Mouse (Mus musculus) adrenal gland, postnatal 36 days (tissue): Measurements from ENCODE around the gene Gadl1. TPM values are rescaled to one million over a fixed set of nuclear protein-coding genes. Genes with fewer than 3 reads are reported as not detected.

Source experiments
- DNase-seq, 2 experiments: peaks; one replicate each; pipeline ENCODE4 v3.0.0; 2021; ENCODE audit warnings: mixed read lengths in 1 of 2
- total RNA-seq, 2 experiments: library from RNA; stranded (reverse); gene quantifications; 2 replicates each; pipeline ENCODE4 v1.2.3; 2021

Gadl1 gene
- total RNA-seq, 2 experiments from 2014 or later: 0.10 to 0.30 TPM

DNA sequence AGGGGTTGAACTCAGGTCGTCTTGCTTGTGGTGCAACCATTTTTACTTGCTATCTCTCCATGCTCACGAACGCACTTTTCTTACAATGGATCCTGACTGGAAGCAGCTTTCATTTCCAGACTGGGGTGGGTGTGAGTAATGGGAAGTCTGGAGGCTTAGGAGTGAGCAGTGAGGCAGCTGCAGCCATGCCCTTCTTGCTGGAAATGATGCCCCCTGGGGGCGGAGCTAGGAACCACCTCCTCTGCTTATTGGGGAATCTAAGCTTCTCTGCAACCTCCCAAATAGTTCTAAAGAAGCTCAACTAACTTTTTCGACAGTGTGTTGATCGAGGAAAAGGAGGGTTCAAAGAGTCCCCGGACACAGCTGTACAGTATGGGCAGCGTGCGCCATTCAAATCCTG, 179.7 kb downstream of the Gadl1 start:
- DNase-seq: peak; percentile 19 to 28

DNA sequence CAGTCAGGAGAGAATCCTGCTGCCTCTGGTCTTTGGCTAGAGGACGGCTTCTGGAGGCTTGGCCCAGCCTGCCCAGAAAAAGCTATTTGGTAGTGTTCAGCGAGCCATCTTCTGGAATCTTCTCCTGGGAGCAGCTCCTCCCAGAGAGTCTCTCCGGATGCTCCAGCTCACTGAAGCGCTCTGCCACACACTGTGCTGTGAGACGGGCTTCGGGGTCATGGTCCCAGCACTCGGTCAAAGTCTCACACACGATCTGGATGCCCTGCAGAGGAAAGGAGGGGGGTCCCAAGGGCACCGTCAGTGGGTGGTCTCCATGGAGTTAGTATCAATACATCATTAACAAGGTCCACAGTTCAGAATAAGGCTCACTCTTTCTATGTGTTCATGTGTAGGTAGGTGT, 181.0 kb downstream of the Gadl1 start:
- no peak for DNase-seq

DNA sequence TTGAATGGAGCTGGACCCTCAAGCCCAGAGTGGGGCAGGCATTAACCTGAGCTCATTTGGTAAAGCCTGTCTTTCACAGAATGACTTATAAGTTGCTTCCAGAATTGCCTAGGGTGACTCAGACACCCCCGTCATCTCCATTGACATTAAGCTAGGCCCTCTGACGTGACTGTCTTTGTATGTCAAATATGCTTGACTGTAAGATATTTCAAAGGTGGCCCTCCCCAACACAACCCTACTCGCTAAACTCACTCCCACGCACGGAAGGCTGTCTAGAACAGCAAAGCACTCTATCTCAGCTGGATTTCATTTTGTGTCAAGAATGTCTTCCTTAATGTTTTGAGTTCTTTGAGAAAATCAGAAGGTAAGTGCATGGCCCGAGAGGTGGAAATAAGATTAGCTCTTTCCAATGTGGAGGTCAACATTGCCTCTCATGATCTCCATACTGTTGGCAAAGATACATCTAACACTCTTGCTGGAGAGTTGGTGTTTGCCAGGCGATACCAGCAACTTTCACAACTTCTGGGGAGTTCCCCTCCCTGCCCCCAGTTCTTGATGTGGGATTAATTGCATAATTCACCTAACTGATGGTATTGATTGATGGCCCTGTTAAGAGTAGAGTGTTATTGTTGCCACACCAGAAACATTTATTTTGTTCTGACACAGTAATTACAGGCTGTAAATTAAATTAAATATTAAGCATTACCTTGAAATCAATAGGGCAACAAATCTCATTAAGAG, 182.0 kb downstream of the Gadl1 start:
- DNase-seq: no peak

DNA sequence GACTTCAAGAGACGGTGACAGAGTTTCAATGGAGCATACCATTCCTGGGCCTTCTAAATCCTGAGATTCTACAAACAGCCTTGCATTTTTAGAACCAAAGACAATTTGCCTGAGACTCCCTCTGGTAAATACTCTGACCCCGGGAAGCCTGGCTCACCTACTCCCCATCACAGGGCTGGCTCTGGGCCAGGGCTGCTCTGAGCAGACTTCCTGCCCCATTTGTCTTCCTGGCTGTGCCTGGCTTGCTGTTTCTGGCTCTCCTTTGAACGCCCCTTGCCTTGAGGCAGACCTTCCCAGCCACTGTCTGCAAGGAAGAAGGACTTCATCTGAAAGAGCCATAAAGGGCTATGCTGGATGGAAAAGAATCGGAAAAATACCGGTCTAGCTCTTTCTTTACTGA, 182.7 kb downstream of the Gadl1 start:
- peak; percentile 83 to 88 for DNase-seq

DNA sequence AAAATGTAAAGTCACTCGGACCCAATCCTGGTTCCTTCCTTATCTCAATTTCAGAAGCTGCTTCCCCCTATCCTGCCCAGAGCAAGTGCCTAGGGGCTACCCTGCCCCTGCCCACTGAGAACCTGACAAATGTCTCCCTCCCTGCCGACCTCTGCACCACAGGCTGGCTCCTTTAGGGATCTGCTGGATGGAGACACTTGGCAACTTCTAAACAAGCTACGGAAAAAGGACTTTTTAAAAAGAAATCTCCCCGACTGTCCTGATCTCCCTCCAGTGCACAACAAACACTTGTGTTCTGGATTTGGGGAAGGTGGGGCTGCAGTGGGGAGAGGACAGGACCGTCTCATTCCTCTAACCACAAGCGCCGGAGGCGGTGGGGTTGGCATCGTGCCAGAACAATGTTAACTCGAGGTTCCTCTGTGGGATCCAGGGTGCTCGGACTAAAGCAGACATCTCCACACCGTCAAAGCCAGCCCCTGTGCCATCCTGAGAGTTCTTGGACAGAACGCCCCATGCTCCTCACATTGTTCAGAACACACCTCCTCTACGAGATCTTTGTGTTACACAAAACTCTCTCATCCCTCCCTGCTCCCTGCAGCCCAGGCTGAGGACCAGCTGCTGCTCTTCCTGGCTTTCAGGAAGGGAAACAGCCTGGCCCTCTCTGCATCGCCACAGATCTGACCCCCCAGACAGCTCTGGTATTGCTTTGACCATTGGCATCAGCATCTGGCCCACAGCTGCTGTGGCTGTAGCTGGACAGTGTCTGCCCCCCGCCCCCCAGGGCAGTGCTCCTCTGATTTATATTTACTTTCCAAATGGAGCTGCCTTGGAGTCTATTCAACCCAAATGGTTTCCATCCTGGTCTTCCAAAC, 189.7 kb downstream of the Gadl1 start:
- DNase-seq: peak; percentile 38 to 66

DNA sequence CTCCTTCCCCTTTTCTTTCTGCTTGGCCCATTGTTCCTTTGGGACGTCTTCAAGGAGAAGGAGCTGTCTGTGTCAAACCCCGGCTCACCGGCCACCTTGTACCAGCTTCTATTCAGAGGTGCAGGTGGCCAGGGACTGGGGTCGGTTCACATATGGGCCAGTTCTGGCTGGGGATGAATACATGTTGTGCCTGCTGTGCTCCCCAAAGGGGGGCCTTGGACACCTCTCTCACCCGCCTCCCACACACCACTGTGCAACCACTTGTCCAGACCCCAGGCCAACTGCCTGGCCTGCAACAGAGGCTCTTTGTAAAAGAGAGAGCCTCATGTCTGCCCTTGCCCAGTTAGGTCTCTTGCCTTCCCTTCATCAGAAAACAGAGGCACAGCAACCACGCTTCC, 190.3 kb downstream of the Gadl1 start:
- no peak for DNase-seq

DNA sequence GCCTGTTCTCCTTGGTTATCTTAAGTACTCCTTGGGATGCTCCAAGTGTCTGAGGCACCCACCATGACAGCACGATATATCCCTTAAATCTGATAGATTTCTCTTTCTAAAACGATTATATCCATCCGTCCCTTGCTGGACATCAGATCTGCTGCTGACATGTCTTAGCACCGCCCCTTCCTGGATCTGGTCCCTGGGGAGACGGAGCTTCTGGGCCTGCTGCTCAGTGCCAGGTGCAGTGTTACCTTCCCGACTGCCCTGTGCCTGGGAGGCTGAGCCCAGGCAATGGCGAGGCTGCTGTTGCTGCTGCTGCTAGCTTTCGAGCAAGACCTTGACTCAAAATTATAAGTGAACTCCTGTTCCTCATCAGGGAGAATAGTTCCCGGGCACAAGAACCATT, 190.8 kb downstream of the Gadl1 start:
- peak in 1 of 2 experiments; percentile 21 for DNase-seq

DNA sequence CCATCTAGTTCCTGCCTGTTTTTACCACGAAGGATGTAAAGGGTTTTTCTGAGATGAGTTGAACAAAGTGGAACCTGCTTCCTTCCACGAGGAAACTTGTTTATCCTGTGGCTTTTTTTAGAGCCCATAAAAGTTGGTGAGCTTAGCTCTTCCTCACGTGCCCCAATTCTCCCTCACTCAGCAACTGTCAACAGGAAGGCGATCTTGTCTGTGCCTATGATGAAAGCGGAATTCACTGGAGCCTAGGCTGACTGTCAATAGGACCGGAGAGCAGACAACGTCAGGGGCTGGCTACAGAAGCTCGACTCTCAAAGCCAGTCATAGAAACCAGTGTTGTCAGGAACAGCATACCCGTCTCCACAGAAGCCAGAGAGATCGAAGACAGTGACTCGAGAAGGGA, 192.6 kb downstream of the Gadl1 start:
- no peak for DNase-seq

DNA sequence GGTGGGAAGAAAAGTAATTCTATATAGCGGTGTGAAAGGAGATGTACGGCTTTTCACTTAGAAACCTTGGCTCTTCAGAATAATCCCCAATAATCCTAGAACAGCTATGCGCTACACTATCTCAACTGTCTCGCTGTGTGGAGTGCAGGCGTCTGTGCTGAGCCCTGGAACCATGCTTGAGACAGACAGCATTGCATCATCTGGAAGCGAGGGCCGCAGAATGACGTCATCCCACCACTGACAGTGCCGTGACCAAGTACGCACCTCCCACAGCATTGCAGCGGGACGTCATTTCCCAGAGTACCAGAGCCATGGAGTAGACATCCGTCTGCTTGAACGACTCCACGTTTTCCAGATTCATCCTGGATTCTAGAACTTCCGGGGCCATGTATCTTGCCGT, 195.5 kb downstream of the Gadl1 start:
- no peak for DNase-seq

DNA sequence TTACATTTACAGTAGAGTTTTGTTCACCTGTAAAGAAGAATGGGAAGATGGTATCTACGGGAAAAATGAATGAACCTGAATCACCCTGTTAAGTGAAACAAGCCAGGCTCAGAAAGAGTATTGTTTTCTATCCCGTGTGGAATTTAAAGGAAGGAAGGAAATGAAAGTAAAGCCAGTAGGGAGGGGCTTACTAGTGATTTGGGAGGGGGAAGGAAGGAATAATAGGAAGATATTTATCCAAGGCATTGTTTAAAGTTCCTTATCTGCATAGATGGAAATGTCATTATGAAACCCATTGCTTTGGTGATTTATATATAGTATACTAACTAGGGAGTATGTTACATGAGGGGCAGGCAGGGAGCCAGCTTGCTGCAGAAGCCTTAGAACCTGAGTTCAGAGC, 199.5 kb downstream of the Gadl1 start:
- DNase-seq: no peak

DNA sequence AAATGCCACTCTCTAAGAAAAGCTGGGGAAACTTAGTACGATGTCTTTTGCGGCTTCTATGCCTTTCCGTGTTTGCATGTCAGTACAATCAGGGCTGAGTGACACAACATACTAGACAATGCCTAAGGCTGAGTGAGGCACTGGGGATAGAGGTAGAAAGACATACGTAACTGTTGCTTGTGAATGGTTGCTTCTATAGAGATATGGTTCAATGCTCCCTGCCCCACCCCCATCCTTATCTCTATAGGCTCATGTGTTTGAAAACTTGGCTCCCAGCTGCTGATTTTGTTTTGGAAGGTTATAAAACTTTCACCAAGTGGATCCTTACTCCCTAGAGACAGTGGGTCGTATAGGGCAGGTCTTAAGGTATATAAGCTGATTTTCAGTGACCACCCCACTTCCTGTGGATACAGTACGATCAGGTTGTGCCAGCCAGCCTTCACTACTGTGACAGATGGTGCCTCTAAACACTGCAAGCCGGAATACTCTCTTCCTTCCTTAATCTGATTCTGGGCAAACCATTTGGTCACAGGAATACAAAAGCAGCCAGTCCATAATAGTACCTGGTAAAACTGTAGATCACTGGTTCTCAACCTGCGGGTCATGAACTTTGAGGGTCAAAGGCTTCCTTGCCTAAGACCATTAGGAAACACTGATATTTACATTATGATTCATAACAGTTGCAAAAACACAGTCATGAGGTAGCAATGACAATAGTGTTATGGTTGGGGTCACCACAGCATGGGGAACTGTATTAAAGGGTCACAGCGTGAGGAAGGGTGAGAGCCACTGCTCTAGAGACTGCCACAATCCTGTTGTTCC, 202.1 kb downstream of the Gadl1 start:
- no peak for DNase-seq

DNA sequence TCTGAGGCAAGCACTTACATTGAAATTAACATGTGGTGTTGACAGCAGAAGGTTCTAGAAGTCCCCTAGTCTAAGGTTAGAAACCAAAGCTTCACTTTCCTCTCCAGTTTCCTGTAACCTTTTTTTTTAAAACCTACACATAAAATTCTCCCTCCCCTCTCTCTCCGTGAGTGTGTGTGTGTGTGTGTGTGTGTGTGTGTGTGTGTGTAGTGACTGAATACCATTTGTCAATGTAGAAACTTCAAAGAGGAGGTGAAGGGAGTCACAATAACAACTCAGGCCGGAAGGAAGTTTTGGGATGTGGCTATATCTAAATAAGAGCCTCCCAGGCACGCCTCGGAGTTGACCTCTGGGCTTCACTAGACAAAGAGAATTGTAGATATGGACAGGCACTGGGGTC, 205.1 kb downstream of the Gadl1 start:
- DNase-seq: peak; percentile 32 to 49

DNA sequence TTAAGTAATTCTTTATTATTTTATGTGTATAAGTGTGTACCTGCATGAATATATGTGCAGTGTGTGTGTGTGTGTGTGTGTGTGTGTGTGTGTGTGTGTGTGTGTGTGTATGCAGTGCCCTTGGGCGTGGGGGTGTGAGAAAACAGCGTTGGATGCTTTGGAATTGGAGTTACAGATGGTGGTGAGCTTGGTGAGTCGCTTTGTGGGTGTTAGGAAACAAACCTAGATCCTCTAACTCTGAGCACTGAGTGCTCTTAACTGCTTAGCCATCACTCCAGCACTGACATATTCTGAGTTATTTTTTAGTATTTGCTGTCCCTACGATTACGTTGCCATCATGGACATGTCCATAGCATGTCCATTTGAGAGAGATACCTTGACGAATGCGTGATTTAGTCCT, 206.6 kb downstream of the Gadl1 start:
- DNase-seq: no peak

DNA sequence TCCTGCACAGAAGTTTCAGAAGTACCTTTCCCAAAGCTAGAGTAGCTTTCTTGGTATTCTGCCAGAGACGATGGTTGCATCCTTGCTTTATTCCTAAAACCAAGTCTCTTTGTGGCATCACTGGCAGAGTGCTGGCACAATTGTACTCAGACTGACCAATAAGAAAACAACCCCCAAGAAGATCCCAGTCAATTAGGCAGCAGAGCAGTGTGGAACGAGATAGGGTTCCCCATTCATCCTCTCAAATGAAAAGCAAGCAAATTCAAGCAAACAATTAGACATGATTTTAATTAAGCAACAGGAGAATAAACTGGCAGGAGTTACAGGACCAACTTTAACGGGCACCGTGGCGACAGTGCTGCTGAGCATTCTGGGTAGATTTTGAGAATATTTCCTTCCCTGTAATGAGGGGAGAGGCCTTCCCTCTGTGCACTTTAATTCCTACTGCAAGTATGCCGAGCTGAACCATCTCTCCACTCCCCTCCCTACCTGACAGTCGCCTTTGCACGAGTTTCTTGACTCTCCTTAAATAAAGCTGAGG, 209.1 kb downstream of the Gadl1 start:
- DNase-seq: no peak

DNA sequence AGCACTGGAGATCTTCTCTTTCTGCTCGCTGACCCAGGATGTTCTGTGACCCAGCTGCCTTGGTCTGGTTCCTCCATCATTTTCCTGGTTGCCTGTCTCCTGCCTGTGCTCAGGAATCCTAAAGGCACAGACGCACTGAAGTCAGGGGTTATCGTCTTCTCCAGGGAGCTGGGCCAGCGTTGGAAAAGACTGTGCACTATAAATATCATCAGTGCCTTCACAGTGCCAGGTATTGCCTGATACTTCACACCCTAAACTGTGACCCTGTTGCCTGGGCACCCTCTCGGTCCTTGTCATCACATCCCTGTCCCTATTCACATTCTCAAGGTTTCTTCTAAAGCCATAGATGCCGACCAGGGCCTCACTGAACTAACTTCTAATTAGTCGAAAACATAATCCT, 210.7 kb downstream of the Gadl1 start:
- no peak for DNase-seq

DNA sequence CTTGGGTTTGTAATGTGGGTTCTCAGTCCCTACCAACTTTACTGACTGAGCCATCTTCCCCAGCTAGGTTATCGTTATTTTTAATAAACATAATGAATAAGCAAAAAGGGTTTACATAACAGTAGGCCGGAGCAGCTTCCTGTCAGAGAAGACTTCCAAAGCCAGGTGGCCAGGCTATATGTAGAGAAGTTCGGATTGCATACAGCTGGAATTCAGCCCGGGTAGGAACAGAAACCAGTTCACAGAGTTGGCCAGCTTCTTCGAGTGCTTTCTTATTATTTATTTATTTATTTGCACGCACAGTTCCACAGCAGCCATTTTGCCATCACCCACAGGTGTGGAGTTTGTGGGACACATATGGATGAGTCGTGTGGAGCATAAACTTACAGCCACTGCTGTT, 212.2 kb downstream of the Gadl1 start:
- no peak for DNase-seq

DNA sequence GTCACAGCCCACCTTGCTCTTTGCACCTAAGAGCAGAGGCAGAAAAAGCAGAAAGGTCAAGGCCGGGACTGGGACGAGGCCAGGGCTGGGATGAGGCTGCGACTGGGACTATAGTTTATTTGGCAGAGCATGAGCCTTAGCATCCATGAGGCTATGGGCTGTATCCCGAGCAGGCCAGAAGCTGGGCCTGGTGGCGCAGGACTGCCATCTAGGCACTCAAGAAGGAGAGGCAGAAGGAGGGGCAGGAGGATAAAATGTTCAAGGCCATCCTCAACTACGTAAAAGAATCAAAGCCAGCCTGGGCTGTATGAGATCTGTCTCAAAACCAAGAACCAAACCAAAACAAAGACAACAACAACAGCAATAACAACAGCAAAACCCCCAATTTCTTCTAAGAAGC, 213.3 kb downstream of the Gadl1 start:
- peak in 1 of 2 experiments; percentile 36 for DNase-seq

DNA sequence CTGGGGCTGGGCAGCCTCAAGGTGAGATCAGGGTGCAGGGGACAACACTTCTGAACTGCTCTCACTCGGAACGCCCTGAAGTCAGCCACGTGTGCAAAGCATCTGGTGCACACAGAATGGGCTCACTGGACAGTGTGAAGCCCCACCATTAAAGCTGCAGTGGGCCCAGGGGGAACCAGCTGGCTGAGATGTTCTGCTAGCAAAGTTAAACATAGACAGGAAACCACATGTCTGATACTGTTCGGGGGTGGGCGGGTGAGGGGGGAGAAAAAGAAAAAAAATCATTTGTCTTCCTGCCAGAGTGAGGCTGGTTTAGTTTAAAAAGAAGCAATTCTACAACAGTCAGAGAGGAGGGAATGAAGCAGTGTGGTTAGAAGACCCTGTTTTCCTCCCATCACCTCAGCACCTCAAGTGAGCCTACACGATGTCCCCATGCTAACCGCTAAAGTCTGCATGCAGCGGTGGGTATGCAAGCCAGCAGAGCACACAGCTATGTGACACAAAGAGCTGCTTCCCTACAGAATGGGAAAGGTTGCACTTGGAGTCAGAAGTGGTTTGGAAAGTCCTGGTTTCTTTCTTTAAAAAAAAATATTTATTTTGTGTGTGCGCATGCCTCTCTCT, 213.8 kb downstream of the Gadl1 start:
- DNase-seq: no peak
